Mouse (Mus musculus) Patski (cell line): ENCODE measurements around the gene Fam49a. TPM values are rescaled to one million over a fixed set of nuclear protein-coding genes. Genes with fewer than 3 reads are reported as not detected.

Source experiments
- ATAC-seq: fragments of 100-300 bp; one replicate; pipeline ENCODE4 v1.8.0; 2021
- CTCF ChIA-PET: fragments of 350-600 bp; sonication (Branson Sonifier 250); formaldehyde crosslinking; loops from one replicate; lab custom pipeline; 2022; ENCODE audit warnings: inconsistent platforms; lab: Charles Lee
- POLR2A ChIA-PET: fragments of 350-600 bp; sonication (Branson Sonifier 250); formaldehyde crosslinking; loops from one replicate; lab custom pipeline; 2022; ENCODE audit warnings: antibody characterized with exemption, inconsistent platforms; lab: Charles Lee
- DNase-seq: peaks from one replicate; pipeline ENCODE4 v3.0.0-alpha.2; 2011; ENCODE audit warnings: low read depth, low spot score
- H3K27me3 ChIP-seq: fragments of 371-371 bp; one replicate; pipeline ENCODE4 v1.5.1; 2021
- CTCF ChIP-seq: fragments of 100-300 bp; IDR thresholded peaks from one replicate; pipeline ENCODE4 v1.5.1; 2021
- in situ Hi-C: fragments of 300-500 bp; cut with MboI; formaldehyde crosslinking; loops from 3 replicates; pipeline ENCODE4 v1.11.1; 2018; ENCODE audit warnings: low pct_unique_long_range_greater_than_20kb, mixed read lengths
- polyA plus RNA-seq: library from polyadenylated mRNA; unstranded; gene quantifications from one replicate; pipeline ENCODE4 v1.2.3, GENCODE M21; 2021

The Fam49a gene
- polyA plus RNA-seq, 1 experiment from 2014 or later = 2.7 TPM

- CTCF ChIA-PET = no interaction called here
Measured at GRCm38 (mm10) chr12:12356463-12356862, 94.5 kb downstream of the Fam49a start.

GRCm38 (mm10) chr12:12356946-12357345 is 95.0 kb downstream of the Fam49a start:
- in situ Hi-C loops = no loop called here
- no peak for ATAC-seq
- CTCF ChIA-PET = no interaction called here

More at GRCm38 (mm10) chr12:12356463-12356862, 94.5 kb downstream of the Fam49a start:
- no peak for DNase-seq
- TF ChIP-seq CTCF = no peak
- POLR2A ChIA-PET = no interaction called here
- H3K27me3 ChIP-seq = no peaks in the 10 kb centered on the region
- no peak for ATAC-seq
- in situ Hi-C loops = no loop called here

GRCm38 (mm10) chr12:12359923-12360322 is 98.0 kb downstream of the Fam49a start:
- no peak for DNase-seq
- no peaks in the 10 kb centered on the region for H3K27me3 ChIP-seq
- ChIA-PET CTCF (no interaction called here), POLR2A (no interaction called here)
- in situ Hi-C loops = no loop called here
- no peak for TF ChIP-seq CTCF
- ATAC-seq = no peak

More at GRCm38 (mm10) chr12:12356946-12357345, 95.0 kb downstream of the Fam49a start:
- POLR2A ChIA-PET = no interaction called here
- TF ChIP-seq CTCF = no peak
- DNase-seq = no peak
- H3K27me3 ChIP-seq = no peaks in the 10 kb centered on the region

- H3K27me3 ChIP-seq = no peaks in the 10 kb centered on the region
- ChIA-PET CTCF (no interaction called here), POLR2A (no interaction called here)
- in situ Hi-C loops = no loop called here
- TF ChIP-seq CTCF = no peak
- no peak for DNase-seq
- no peak for ATAC-seq
Measured at GRCm38 (mm10) chr12:12362371-12362770, 100.4 kb downstream of the Fam49a start.

- in situ Hi-C loops = no loop called here
- no peak for ATAC-seq
- ChIA-PET POLR2A (no interaction called here), CTCF (no interaction called here)
- TF ChIP-seq CTCF = no peak
- DNase-seq = no peak
- no peaks in the 10 kb centered on the region for H3K27me3 ChIP-seq
Measured at GRCm38 (mm10) chr12:12364201-12364600, 102.3 kb downstream of the Fam49a start.

- TF ChIP-seq CTCF = no peak
- in situ Hi-C loops = no loop called here
- DNase-seq (no peak), ATAC-seq (no peak)
- CTCF ChIA-PET = interaction anchor here (1.6 kb wide), 1 partner anchor 191 kb away, joined by 3 read pairs; no protein-coding TSS in a partner anchor
- no peaks in the 10 kb centered on the region for H3K27me3 ChIP-seq
- POLR2A ChIA-PET = no interaction called here
Measured at GRCm38 (mm10) chr12:12367423-12367822, 105.5 kb downstream of the Fam49a start.

- POLR2A ChIA-PET = no interaction called here
- DNase-seq (no peak), ATAC-seq (no peak)
- TF ChIP-seq CTCF = no peak
- in situ Hi-C loops = no loop called here
- peaks cover 3% of the 10 kb centered on the region for H3K27me3 ChIP-seq
- CTCF ChIA-PET = no interaction called here
Measured at GRCm38 (mm10) chr12:12373111-12373862, 111.3 kb downstream of the Fam49a start.

GRCm38 (mm10) chr12:12379056-12379455 is 117.1 kb downstream of the Fam49a start:
- CTCF ChIA-PET = no interaction called here
- H3K27me3 ChIP-seq = peaks cover 8% of the 10 kb centered on the region
- POLR2A ChIA-PET = no interaction called here
- in situ Hi-C loops = no loop called here
- ATAC-seq (no peak), DNase-seq (no peak)
- no peak for TF ChIP-seq CTCF

GRCm38 (mm10) chr12:12389271-12389670 is 127.3 kb downstream of the Fam49a start:
- ChIA-PET POLR2A (no interaction called here), CTCF (interaction anchor here (1.3 kb wide), 1 partner anchor 63 kb away, joined by 3 read pairs; no protein-coding TSS in a partner anchor)
- no peak for TF ChIP-seq CTCF
- H3K27me3 ChIP-seq = peaks cover 11% of the 10 kb centered on the region
- ATAC-seq (no peak), DNase-seq (no peak)
- in situ Hi-C loops = no loop called here

GRCm38 (mm10) chr12:12396224-12396623 is 134.3 kb downstream of the Fam49a start:
- peaks cover 7% of the 10 kb centered on the region for H3K27me3 ChIP-seq
- peak; percentile 77 for TF ChIP-seq CTCF
- CTCF ChIA-PET = interaction anchor here (0.9 to 1.8 kb wide), 3 partner anchors 57 to 75 kb away, joined by 3 to 5 read pairs (median 5); no protein-coding TSS in a partner anchor
- POLR2A ChIA-PET = no interaction called here
- in situ Hi-C loops = loop anchor here (5.0 kb wide), 1 partner anchor 74 kb away; no protein-coding TSS in a partner anchor
- ATAC-seq = no peak
- DNase-seq = no peak

- no peak for ATAC-seq
Measured at GRCm38 (mm10) chr12:12401051-12401465, 139.1 kb downstream of the Fam49a start.

More at GRCm38 (mm10) chr12:12401051-12401465, 139.1 kb downstream of the Fam49a start:
- TF ChIP-seq CTCF = peak; percentile 64
- POLR2A ChIA-PET = no interaction called here
- DNase-seq = no peak
- CTCF ChIA-PET = no interaction called here
- H3K27me3 ChIP-seq = peaks cover 8% of the 10 kb centered on the region
- in situ Hi-C loops = no loop called here
